Mouse (Mus musculus): ENCODE data around the gene Phb2. TPM values are rescaled to one million over a fixed set of nuclear protein-coding genes. Genes with fewer than 3 reads are reported as not detected.

The Phb2 gene
- polyA plus RNA-seq, 1 experiment: 168 TPM

DNA sequence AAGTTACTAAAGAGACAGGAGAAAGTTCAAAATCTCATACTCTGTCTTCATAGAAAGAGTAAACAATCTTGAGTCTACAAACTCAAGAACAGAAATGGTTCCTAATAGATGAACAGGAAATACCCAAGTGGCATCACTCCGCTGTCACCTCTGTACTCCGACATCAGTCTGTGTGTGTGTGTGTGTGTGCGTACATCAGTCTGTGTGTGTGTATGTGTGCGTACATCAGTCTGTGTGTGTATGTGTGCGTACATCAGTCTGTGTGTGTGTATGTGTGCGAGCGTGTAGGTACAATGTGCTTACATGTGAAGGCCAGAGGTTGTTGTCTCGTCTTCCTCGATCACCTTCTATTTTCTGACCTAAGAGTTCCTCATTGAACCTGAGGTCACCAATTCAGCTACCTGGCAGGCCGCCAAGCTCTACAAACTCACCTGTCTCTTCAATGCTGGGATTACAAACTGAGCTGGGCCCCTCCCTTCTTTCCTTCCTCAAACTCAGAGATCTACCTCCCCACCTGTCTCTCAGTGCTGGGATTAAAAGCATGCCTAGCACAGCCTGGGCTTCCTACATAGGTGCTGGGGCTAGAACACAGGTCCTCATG lies 3.7 kb upstream of the Phb2 start:
- TF ChIP-seq POLR2A (IDR thresholded peaks at IDR 0.05; ENCODE audit: borderline replicate concordance, extremely low read depth, insufficient read depth, insufficient read length, poor library complexity, severe bottlenecking) (no peak), CTCF (IDR thresholded peaks at IDR 0.05; ENCODE audit: borderline replicate concordance, extremely low read depth, insufficient read depth, insufficient read length) (no peak)
- DNase-seq (ENCODE audit: low read depth): no peak

GRCm38 (mm10) chr6:124712918-124713317 lies 782 bp downstream of the Phb2 start:
- no peak for DNase-seq (ENCODE audit: low read depth)
- TF ChIP-seq POLR2A (IDR thresholded peaks at IDR 0.05; ENCODE audit: borderline replicate concordance, extremely low read depth, insufficient read depth, insufficient read length, poor library complexity, severe bottlenecking) (no peak), CTCF (IDR thresholded peaks at IDR 0.05; ENCODE audit: borderline replicate concordance, extremely low read depth, insufficient read depth, insufficient read length) (no peak)

GRCm38 (mm10) chr6:124716864-124717490 lies 4.8 kb downstream of the Phb2 start:
- TF ChIP-seq CTCF (IDR thresholded peaks at IDR 0.05; ENCODE audit: borderline replicate concordance, extremely low read depth, insufficient read depth, insufficient read length) (peak; percentile 67), POLR2A (IDR thresholded peaks at IDR 0.05; ENCODE audit: borderline replicate concordance, extremely low read depth, insufficient read depth, insufficient read length, poor library complexity, severe bottlenecking) (no peak)
- peak; percentile 74 for DNase-seq (ENCODE audit: low read depth)

DNA sequence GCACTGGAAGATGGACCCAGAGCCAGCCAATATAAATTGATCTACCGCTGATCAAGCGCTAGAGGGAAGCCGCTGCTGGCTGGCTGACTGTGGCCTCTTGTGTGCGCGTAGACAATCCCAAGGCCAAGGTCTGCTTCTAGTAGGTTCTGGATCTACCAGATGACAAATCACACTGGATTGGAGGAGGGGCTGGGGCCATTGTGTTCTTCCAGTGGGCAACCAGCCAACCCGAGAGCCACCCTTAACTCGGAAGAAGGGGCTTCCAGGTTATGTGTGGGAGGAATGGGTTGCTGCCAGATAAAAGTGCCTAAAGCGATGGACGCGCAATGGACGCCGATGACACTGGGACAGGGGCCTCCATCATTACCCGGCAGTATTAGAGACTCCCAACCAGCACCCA lies 5.8 kb downstream of the Phb2 start:
- DNase-seq (ENCODE audit: low read depth): no peak
- TF ChIP-seq POLR2A (IDR thresholded peaks at IDR 0.05; ENCODE audit: borderline replicate concordance, extremely low read depth, insufficient read depth, insufficient read length, poor library complexity, severe bottlenecking) (no peak), CTCF (IDR thresholded peaks at IDR 0.05; ENCODE audit: borderline replicate concordance, extremely low read depth, insufficient read depth, insufficient read length) (no peak)

- TF ChIP-seq POLR2A (IDR thresholded peaks at IDR 0.05; ENCODE audit: borderline replicate concordance, extremely low read depth, insufficient read depth, insufficient read length, poor library complexity, severe bottlenecking): no peak
- no peak for TF ChIP-seq CTCF (IDR thresholded peaks at IDR 0.05; ENCODE audit: borderline replicate concordance, extremely low read depth, insufficient read depth, insufficient read length)
- DNase-seq (ENCODE audit: low read depth): no peak
Measured at GRCm38 (mm10) chr6:124718703-124719102, 6.6 kb downstream of the Phb2 start.

DNA sequence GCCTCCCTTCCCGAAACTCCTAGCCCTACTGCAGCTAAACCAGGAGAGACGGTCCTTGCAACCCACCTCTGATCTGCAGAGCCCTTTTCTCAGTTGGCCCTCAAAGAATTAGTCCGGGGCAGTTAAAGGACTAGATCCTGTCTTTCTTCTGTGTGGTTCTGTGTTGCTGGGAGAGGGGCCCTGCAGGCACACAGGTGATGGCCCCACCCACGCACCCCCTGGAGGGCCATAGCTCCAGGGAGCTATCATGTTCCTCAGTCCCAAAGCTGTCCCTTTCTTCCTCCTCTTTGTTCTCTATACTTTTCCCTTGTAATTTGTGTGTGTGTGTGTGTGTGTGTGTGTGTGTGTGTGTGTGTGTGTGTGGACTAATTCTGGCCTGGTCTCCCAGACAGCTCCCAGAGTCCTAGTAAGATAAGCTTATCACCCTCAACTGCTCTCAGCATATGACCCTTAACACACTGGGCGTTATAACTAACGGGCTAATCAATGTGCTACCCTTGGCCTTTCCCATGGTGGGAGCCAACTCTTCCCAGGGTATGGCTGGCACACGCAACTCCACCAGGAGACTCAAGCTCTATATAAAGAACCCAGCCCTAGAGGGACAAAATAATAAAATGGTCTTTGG lies 7.3 kb downstream of the Phb2 start:
- no peak for TF ChIP-seq CTCF (IDR thresholded peaks at IDR 0.05; ENCODE audit: borderline replicate concordance, extremely low read depth, insufficient read depth, insufficient read length)
- TF ChIP-seq POLR2A (IDR thresholded peaks at IDR 0.05; ENCODE audit: borderline replicate concordance, extremely low read depth, insufficient read depth, insufficient read length, poor library complexity, severe bottlenecking): no peak
- DNase-seq (ENCODE audit: low read depth): no peak

DNA sequence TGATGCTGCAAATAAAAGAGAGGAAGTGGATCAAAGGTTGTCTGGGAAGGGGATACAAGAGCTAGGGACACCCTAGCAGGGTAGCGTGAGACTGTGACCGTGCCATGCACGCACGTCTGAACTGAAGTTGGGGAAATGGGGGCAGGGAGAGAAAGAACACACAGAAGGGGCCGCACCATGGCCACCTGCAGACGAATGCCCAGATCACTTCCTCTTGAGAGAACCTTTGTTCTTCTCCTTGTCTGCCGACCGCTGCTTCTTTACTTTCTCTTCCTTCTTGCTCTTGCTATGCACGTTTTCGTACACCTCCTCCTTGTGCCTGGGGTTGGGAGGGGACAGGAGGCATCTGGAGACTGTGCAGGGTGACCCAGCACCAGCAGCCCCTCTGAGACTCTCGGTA lies 8.8 kb downstream of the Phb2 start:
- DNase-seq (ENCODE audit: low read depth): no peak
- TF ChIP-seq POLR2A (IDR thresholded peaks at IDR 0.05; ENCODE audit: borderline replicate concordance, extremely low read depth, insufficient read depth, insufficient read length, poor library complexity, severe bottlenecking) (no peak), CTCF (IDR thresholded peaks at IDR 0.05; ENCODE audit: borderline replicate concordance, extremely low read depth, insufficient read depth, insufficient read length) (no peak)

DNA sequence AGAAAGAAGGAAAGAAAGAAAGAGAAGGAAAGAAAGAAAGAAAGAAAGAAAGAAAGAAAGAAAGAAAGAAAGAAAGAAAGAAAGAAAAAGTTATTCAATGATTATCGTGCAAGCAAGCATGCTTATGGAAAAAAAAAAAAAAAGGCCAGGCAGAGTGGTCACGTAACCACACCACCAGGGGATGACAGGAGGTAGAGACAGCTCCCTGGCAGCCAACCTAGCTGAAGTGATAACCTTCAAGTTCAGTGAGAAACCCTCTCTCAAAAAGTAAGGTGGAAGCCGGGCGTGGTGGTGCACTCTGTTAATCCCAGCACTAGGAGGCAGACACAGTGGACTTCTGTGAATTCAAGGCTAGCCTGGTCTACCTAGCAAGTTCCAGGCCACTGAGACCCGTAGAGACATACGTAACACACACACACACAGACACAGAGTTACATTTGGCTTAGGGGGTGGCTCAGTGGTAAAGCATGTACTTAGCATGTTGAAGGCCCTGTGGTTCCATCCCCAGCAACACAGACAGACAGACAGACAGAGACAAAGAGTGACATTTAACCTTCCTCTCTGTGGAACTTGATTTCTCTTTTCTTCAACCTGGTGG lies 10.8 kb downstream of the Phb2 start:
- TF ChIP-seq CTCF (IDR thresholded peaks at IDR 0.05; ENCODE audit: borderline replicate concordance, extremely low read depth, insufficient read depth, insufficient read length) (no peak), POLR2A (IDR thresholded peaks at IDR 0.05; ENCODE audit: borderline replicate concordance, extremely low read depth, insufficient read depth, insufficient read length, poor library complexity, severe bottlenecking) (no peak)
- no peak for DNase-seq (ENCODE audit: low read depth)

DNA sequence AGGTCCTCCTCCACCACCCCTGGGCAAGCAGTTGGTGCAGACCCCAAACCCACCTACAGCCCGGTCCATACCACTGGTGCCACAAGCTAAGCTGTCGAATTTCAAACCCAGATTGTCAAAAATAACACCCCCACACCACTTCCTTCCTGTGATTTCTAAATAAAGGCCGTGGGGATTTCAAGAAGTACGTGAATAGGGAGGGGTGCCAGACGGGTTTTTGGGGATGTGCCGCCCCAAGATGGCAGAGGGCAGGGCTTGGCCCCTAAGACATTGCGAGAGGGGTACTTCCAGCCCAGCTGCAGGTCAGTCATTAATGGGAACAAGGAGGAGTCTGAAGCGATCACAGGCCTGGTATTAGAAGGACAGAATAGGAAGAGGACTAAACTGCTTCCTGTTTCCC lies 11.4 kb downstream of the Phb2 start:
- TF ChIP-seq CTCF (IDR thresholded peaks at IDR 0.05; ENCODE audit: borderline replicate concordance, extremely low read depth, insufficient read depth, insufficient read length) (no peak), POLR2A (IDR thresholded peaks at IDR 0.05; ENCODE audit: borderline replicate concordance, extremely low read depth, insufficient read depth, insufficient read length, poor library complexity, severe bottlenecking) (no peak)
- DNase-seq (ENCODE audit: low read depth): no peak

DNA sequence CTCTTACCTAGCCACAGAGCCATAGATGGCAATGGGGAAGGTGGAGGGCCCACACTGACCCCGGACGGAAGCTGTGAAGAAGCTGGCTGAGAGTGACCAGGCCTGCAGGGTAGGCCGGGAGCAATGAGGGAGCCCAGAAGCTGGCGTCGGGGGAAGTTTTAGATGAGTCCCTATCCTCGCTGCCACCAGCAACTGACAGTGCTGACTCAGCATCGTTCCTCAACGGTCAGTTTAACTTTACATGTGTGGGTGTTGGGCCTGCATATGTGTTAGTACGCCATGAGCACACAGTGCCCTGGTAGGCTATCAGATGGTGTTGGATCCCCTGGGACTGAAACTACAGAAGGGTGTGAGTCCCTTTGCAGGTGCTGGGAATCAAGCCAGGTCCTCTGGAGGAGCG lies 12.3 kb downstream of the Phb2 start:
- TF ChIP-seq CTCF (IDR thresholded peaks at IDR 0.05; ENCODE audit: borderline replicate concordance, extremely low read depth, insufficient read depth, insufficient read length) (no peak), POLR2A (IDR thresholded peaks at IDR 0.05; ENCODE audit: borderline replicate concordance, extremely low read depth, insufficient read depth, insufficient read length, poor library complexity, severe bottlenecking) (no peak)
- no peak for DNase-seq (ENCODE audit: low read depth)

DNA sequence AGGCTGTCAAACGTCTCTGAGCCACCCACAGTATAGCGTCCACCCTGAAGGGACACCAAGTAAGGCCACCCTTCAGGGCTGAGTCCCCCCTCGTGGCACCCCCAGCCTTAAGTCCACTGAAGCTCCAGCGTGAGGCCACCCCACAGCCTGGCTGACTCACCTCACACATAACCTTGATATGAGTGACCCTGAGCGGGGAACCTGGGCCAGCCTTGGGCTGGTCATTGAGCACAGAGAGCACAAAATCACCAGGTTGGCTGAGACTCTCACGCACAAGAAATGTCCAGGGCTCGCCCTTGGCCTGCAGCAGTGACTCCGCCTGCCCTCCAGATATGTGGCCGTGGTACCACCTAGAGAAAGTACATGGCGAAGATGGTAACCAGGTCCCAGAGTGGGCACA lies 16.5 kb downstream of the Phb2 start:
- DNase-seq (ENCODE audit: low read depth): no peak
- TF ChIP-seq POLR2A (IDR thresholded peaks at IDR 0.05; ENCODE audit: borderline replicate concordance, extremely low read depth, insufficient read depth, insufficient read length, poor library complexity, severe bottlenecking) (no peak), CTCF (IDR thresholded peaks at IDR 0.05; ENCODE audit: borderline replicate concordance, extremely low read depth, insufficient read depth, insufficient read length) (no peak)
